Mouse (Mus musculus): Measurements from ENCODE around the gene Olfr1186. TPM values are rescaled to one million over a fixed set of nuclear protein-coding genes. Genes with fewer than 3 reads are reported as not detected.
"Not testable (repeated sequence)": the region's sequence is repeated elsewhere in the genome, so short reads cannot be mapped to it uniquely, and the experiment has no call there.

The Olfr1186 gene
- polyA plus RNA-seq (2016; fragmentation: Nextera tagmentation; extraction: Ambion mirVana) = not detected in 2 replicates

GRCm38 (mm10) chr2:88518251-88518650 lies at the start of gene Olfr1186:
TSS of gene Olfr1186 (plus strand) at chr2:88518551.
- no peaks in the 10 kb centered on the region for H3K9me3 ChIP-seq
- H3K27ac ChIP-seq = no peak within 1 kb of the TSS
- H3K27me3 ChIP-seq = no peaks in the 10 kb centered on the region
- no peak within 1 kb of the TSS for H3K4me3 ChIP-seq (replicated peaks)
- H3K4me2 ChIP-seq = no peak within 1 kb of the TSS
- H3K9ac ChIP-seq (replicated peaks) = no peak within 1 kb of the TSS
- no peaks in the 10 kb centered on the region for H3K4me1 ChIP-seq (replicated peaks)
- ATAC-seq (ENCODE audit: insufficient number of reproducible peaks, insufficient read depth, low FRiP score, low TSS enrichment, low read depth) = no peak
- 84% methylated on average over 2 of the region's 2 CpGs for WGBS
- H3K36me3 ChIP-seq = no peaks in the 10 kb centered on the region

GRCm38 (mm10) chr2:88483298-88483697 lies 35.1 kb upstream of the Olfr1186 start, which contains the start of gene Olfr1184:
TSS of gene Olfr1184 (plus strand) at chr2:88483598.
- no peaks in the 10 kb centered on the region for H3K27me3 ChIP-seq
- no peak within 1 kb of the TSS for H3K4me3 ChIP-seq (replicated peaks)
- WGBS = 88% methylated on average over 2 of the region's 2 CpGs
- no peak for ATAC-seq (ENCODE audit: insufficient number of reproducible peaks, insufficient read depth, low FRiP score, low TSS enrichment, low read depth)
- no peak within 1 kb of the TSS for H3K4me2 ChIP-seq
- no peaks in the 10 kb centered on the region for H3K4me1 ChIP-seq (replicated peaks)
- H3K27ac ChIP-seq = no peak within 1 kb of the TSS
- H3K36me3 ChIP-seq = no peaks in the 10 kb centered on the region
- H3K9ac ChIP-seq (replicated peaks) = no peak within 1 kb of the TSS
- H3K9me3 ChIP-seq = no peaks in the 10 kb centered on the region

- H3K9ac ChIP-seq (replicated peaks) = no peak within 1 kb of the TSS
- no peaks in the 10 kb centered on the region for H3K9me3 ChIP-seq
- no peak within 1 kb of the TSS for H3K4me3 ChIP-seq (replicated peaks)
- no peaks in the 10 kb centered on the region for H3K4me1 ChIP-seq (replicated peaks)
- H3K27ac ChIP-seq = no peak within 1 kb of the TSS
- no peak within 1 kb of the TSS for H3K4me2 ChIP-seq
- WGBS = 78% methylated on average over 2 of the region's 2 CpGs
- no peaks in the 10 kb centered on the region for H3K36me3 ChIP-seq
- H3K27me3 ChIP-seq = no peaks in the 10 kb centered on the region
- ATAC-seq (ENCODE audit: insufficient number of reproducible peaks, insufficient read depth, low FRiP score, low TSS enrichment, low read depth) = no peak
Measured at GRCm38 (mm10) chr2:88493020-88493419, 25.3 kb upstream of the Olfr1186 start, which contains the start of gene Olfr1185-ps1. TSS of gene Olfr1185-ps1 (plus strand) at chr2:88493320.

- no peaks in the 10 kb centered on the region for H3K9me3 ChIP-seq
- no peak overlapping the region for H3K4me2 ChIP-seq
- H3K27me3 ChIP-seq = no peaks in the 10 kb centered on the region
- WGBS = 70% methylated on average over 3 of the region's 3 CpGs
- H3K4me3 ChIP-seq (replicated peaks) = no peak overlapping the region
- H3K4me1 ChIP-seq (replicated peaks) = no peaks in the 10 kb centered on the region
- no peak overlapping the region for H3K27ac ChIP-seq
- no peak overlapping the region for H3K9ac ChIP-seq (replicated peaks)
- H3K36me3 ChIP-seq = no peaks in the 10 kb centered on the region
- no peak for ATAC-seq (ENCODE audit: insufficient number of reproducible peaks, insufficient read depth, low FRiP score, low TSS enrichment, low read depth)
Measured at GRCm38 (mm10) chr2:88525720-88526119, 7.4 kb downstream of the Olfr1186 start.

- ATAC-seq (ENCODE audit: insufficient number of reproducible peaks, insufficient read depth, low FRiP score, low TSS enrichment, low read depth) = no peak
- Histone ChIP-seq H3K36me3 (no peaks in the 10 kb centered on the region), H3K4me1 (replicated peaks) (no peaks in the 10 kb centered on the region), H3K9me3 (no peaks in the 10 kb centered on the region), H3K27me3 (no peaks in the 10 kb centered on the region), H3K4me3 (replicated peaks) (no peak within 1 kb of the TSS), H3K4me2 (no peak within 1 kb of the TSS), H3K27ac (no peak within 1 kb of the TSS), H3K9ac (replicated peaks) (no peak within 1 kb of the TSS)
- 91% methylated on average over 2 of the region's 2 CpGs for WGBS
Measured at GRCm38 (mm10) chr2:88556635-88557034, 38.3 kb downstream of the Olfr1186 start, which contains the start of gene Olfr1188. TSS of gene Olfr1188 (plus strand) at chr2:88556935.

GRCm38 (mm10) chr2:88572696-88573095 lies 54.3 kb downstream of the Olfr1186 start:
- not testable (repeated sequence) for H3K4me1 ChIP-seq (replicated peaks); ATAC-seq (ENCODE audit: insufficient number of reproducible peaks, insufficient read depth, low FRiP score, low TSS enrichment, low read depth); H3K9me3 ChIP-seq; H3K4me2 ChIP-seq; H3K27me3 ChIP-seq; H3K27ac ChIP-seq; H3K9ac ChIP-seq (replicated peaks); H3K36me3 ChIP-seq; H3K4me3 ChIP-seq (replicated peaks)
- WGBS = 90% methylated on average over 12 of the region's 12 CpGs

Other genes starting within 250 kb of the Olfr1186 start
- gene Olfr1173, start 238.7 kb upstream of the Olfr1186 start, polyA plus RNA-seq (2016; fragmentation: Nextera tagmentation; extraction: Ambion mirVana) = not detected in 2 replicates
- not detected in 2 replicates for gene Olfr1174-ps, start 203.4 kb upstream of the Olfr1186 start, polyA plus RNA-seq (2016; fragmentation: Nextera tagmentation; extraction: Ambion mirVana)
- not detected in 2 replicates for gene Olfr1175-ps, start 191.3 kb upstream of the Olfr1186 start, polyA plus RNA-seq (2016; fragmentation: Nextera tagmentation; extraction: Ambion mirVana)
- gene Olfr1176, start 181.8 kb upstream of the Olfr1186 start, polyA plus RNA-seq (2016; fragmentation: Nextera tagmentation; extraction: Ambion mirVana) = not detected in 2 replicates
- not detected in 2 replicates for gene Olfr1177-ps, start 172.1 kb upstream of the Olfr1186 start, polyA plus RNA-seq (2016; fragmentation: Nextera tagmentation; extraction: Ambion mirVana)
- not detected in 2 replicates for gene Olfr1178, start 131.5 kb upstream of the Olfr1186 start, polyA plus RNA-seq (2016; fragmentation: Nextera tagmentation; extraction: Ambion mirVana)
- not detected in 2 replicates for gene Olfr1179, start 112.1 kb upstream of the Olfr1186 start, polyA plus RNA-seq (2016; fragmentation: Nextera tagmentation; extraction: Ambion mirVana)
- gene Olfr1180, start 99.4 kb upstream of the Olfr1186 start, polyA plus RNA-seq (2016; fragmentation: Nextera tagmentation; extraction: Ambion mirVana) = not detected in 2 replicates
- gene Olfr1181, start 92.4 kb upstream of the Olfr1186 start, polyA plus RNA-seq (2016; fragmentation: Nextera tagmentation; extraction: Ambion mirVana) = not detected in 2 replicates
- gene Gm13757, start 69.4 kb upstream of the Olfr1186 start, polyA plus RNA-seq (2016; fragmentation: Nextera tagmentation; extraction: Ambion mirVana) = not detected in 2 replicates
- not detected in 2 replicates for gene Olfr1183, start 63.7 kb upstream of the Olfr1186 start, polyA plus RNA-seq (2016; fragmentation: Nextera tagmentation; extraction: Ambion mirVana)
- not detected in 2 replicates for gene Olfr1184, start 35.0 kb upstream of the Olfr1186 start, polyA plus RNA-seq (2016; fragmentation: Nextera tagmentation; extraction: Ambion mirVana)
- gene Olfr1185-ps1, start 25.2 kb upstream of the Olfr1186 start, polyA plus RNA-seq (2016; fragmentation: Nextera tagmentation; extraction: Ambion mirVana) = not detected in 2 replicates
- not detected in 2 replicates for gene Olfr1188, start 38.4 kb downstream of the Olfr1186 start, polyA plus RNA-seq (2016; fragmentation: Nextera tagmentation; extraction: Ambion mirVana)
- gene Olfr1189, start 67.9 kb downstream of the Olfr1186 start, polyA plus RNA-seq (2016; fragmentation: Nextera tagmentation; extraction: Ambion mirVana) = not detected in 2 replicates
- gene Olfr1191-ps1, start 122.0 kb downstream of the Olfr1186 start, polyA plus RNA-seq (2016; fragmentation: Nextera tagmentation; extraction: Ambion mirVana) = not detected in 2 replicates
- gene Olfr1192-ps1, start 130.0 kb downstream of the Olfr1186 start, polyA plus RNA-seq (2016; fragmentation: Nextera tagmentation; extraction: Ambion mirVana) = not detected in 2 replicates
- gene Olfr1193, start 157.1 kb downstream of the Olfr1186 start, polyA plus RNA-seq (2016; fragmentation: Nextera tagmentation; extraction: Ambion mirVana) = not detected in 2 replicates
- gene Olfr1195, start 170.6 kb downstream of the Olfr1186 start, polyA plus RNA-seq (2016; fragmentation: Nextera tagmentation; extraction: Ambion mirVana) = not detected in 2 replicates
- gene Olfr1196, start 186.0 kb downstream of the Olfr1186 start, polyA plus RNA-seq (2016; fragmentation: Nextera tagmentation; extraction: Ambion mirVana) = not detected in 2 replicates
- gene Olfr1197, start 213.8 kb downstream of the Olfr1186 start, polyA plus RNA-seq (2016; fragmentation: Nextera tagmentation; extraction: Ambion mirVana) = not detected in 2 replicates
- gene Olfr1198, start 232.8 kb downstream of the Olfr1186 start, polyA plus RNA-seq (2016; fragmentation: Nextera tagmentation; extraction: Ambion mirVana) = not detected in 2 replicates
- gene Olfr1199, start 241.9 kb downstream of the Olfr1186 start, polyA plus RNA-seq (2016; fragmentation: Nextera tagmentation; extraction: Ambion mirVana) = not detected in 2 replicates